Mouse (Mus musculus) midbrain, embryonic 10.5 days (tissue): ENCODE measurements around the gene Slc5a1. TPM values are rescaled to one million over a fixed set of nuclear protein-coding genes. Genes with fewer than 3 reads are reported as not detected.

Source experiments
- DNase-seq: peaks from one replicate; pipeline ENCODE4 v3.0.0-alpha.2; 2017; ENCODE audit warnings: low spot score
- H3K27ac ChIP-seq: fragments of 300-500 bp; sonication (generic); replicated peaks from 2 replicates; pipeline ENCODE4 v1.5.1; 2016; ENCODE audit warnings: mild to moderate bottlenecking
- H3K27me3 ChIP-seq: fragments of 300-500 bp; sonication (generic); 2 replicates; pipeline ENCODE4 v1.6.1; 2016; ENCODE audit warnings: low read depth, mild to moderate bottlenecking; ENCODE audit not compliant: poor library complexity, severe bottlenecking
- H3K36me3 ChIP-seq: fragments of 300-500 bp; sonication (generic); 2 replicates; pipeline ENCODE4 v1.6.1; 2016; ENCODE audit warnings: mild to moderate bottlenecking, moderate library complexity
- H3K4me1 ChIP-seq: fragments of 300-500 bp; sonication (generic); 2 replicates; pipeline ENCODE4 v1.6.1; 2016
- H3K4me3 ChIP-seq: fragments of 300-500 bp; sonication (generic); 2 replicates; pipeline ENCODE4 v1.5.1; 2016; ENCODE audit warnings: mild to moderate bottlenecking, moderate library complexity
- H3K9me3 ChIP-seq: fragments of 300-500 bp; sonication (generic); replicated peaks from 2 replicates; pipeline ENCODE4 v1.6.1; 2016; ENCODE audit warnings: mild to moderate bottlenecking
- WGBS: fragments of 180-500 bp; shearing (Covaris S2); methylation state at CpG from one replicate; pipeline ENCODE4 v1.1.7; 2016; 5-methylcytosine and 5-hydroxymethylcytosine counted together
- polyA plus RNA-seq: library from polyadenylated mRNA; unstranded; fragments of >200 nt; fragmentation: Nextera tagmentation; extraction: Ambion mirVana; gene quantifications from 2 replicates; pipeline ENCODE4 v1.2.1, GENCODE M21; 2016

The Slc5a1 gene
- polyA plus RNA-seq, 1 experiment from 2014 or later: not detected

DNA sequence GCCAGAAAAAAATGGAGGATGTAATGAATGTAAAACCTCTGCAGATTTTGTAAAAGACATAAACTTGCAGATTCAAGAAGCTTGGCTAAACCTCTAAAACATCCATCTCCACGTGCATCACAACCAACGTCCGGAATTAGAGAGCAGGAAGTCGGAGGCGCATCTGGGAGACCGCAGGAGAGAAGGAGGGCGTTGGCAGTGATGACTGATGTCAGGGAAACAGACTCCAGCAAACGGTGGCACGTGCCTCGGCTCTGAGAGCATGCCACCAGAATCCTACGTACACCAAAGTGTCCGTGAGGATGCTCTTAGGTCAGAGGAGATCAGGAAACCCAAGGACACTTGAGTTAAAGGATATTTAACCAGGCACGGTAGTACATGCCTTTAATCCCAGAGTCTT, 97.7 kb downstream of the Slc5a1 start:
- H3K36me3 ChIP-seq: no peaks in the 10 kb centered on the region
- no peak for DNase-seq
- no peak overlapping the region for H3K27ac ChIP-seq
- no peaks in the 10 kb centered on the region for H3K27me3 ChIP-seq
- WGBS: 78% methylated on average over 13 of the region's 13 CpGs
- 0 out of 2 replicates have a peak, but pooled peaks cover 3% of the 10 kb centered on the region for H3K4me1 ChIP-seq
- no peaks in the 10 kb centered on the region for H3K9me3 ChIP-seq
- no peak overlapping the region for H3K4me3 ChIP-seq

DNA sequence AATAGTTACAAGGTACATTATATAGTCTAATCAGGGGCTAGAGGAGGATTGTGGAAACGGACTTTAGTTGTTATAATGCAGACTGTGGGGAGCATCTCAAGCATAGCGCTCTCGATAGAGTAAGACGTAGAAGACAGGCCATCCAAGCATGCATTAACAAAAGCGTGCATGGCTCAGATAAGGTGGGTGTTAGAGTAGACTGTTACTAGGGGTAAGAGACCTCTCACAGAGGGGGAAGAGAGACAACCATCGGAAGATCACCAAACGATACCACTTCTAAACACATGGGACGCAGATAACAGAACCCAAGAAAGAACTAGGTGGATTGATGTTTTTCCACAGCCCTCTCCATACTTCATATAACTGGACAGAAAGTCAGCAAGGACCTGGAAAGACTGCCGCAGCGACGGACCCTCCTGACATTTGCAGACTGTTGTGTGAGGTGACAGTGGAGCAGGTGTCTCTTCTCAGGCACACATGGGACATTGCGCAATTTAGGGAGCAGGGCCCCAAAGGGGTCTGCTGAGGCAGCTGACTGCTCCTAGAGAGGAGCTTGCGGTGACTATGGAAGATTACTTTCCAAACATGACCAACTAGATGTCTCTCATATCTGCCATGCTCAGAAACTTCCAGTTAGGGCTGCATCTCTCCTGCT, 98.6 kb downstream of the Slc5a1 start:
- Histone ChIP-seq H3K4me1 (0 out of 2 replicates have a peak, but pooled peaks cover 3% of the 10 kb centered on the region), H3K36me3 (no peaks in the 10 kb centered on the region), H3K4me3 (no peak overlapping the region), H3K27ac (no peak overlapping the region), H3K9me3 (no peaks in the 10 kb centered on the region), H3K27me3 (no peaks in the 10 kb centered on the region)
- no peak for DNase-seq
- 87% methylated on average over 13 of the region's 13 CpGs for WGBS

DNA sequence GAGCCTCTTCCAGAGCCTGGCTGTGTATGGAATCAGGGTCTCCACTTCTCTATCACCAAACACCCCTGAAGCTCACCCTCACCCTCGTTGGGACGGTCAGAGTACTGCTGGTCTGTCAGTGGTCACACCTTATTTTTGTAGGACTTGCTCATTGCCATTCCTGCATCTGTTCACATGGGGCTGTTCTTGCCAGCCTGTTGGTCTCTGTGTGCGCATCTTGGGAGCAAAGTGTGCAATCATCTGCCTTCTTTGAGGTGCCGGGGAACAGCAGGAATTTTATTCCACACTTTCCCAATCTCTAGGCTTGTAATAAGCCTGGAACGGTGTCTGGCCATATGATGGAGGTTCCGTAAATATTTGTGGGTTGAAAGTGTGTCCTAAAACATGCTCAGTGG, 99.1 kb downstream of the Slc5a1 start:
- no peaks in the 10 kb centered on the region for H3K27me3 ChIP-seq
- H3K27ac ChIP-seq: no peak overlapping the region
- H3K4me3 ChIP-seq: no peak overlapping the region
- 0 out of 2 replicates have a peak, but pooled peaks cover 3% of the 10 kb centered on the region for H3K4me1 ChIP-seq
- no peaks in the 10 kb centered on the region for H3K36me3 ChIP-seq
- DNase-seq: no peak
- WGBS: 77% methylated on average over 6 of the region's 6 CpGs
- H3K9me3 ChIP-seq: no peaks in the 10 kb centered on the region

DNA sequence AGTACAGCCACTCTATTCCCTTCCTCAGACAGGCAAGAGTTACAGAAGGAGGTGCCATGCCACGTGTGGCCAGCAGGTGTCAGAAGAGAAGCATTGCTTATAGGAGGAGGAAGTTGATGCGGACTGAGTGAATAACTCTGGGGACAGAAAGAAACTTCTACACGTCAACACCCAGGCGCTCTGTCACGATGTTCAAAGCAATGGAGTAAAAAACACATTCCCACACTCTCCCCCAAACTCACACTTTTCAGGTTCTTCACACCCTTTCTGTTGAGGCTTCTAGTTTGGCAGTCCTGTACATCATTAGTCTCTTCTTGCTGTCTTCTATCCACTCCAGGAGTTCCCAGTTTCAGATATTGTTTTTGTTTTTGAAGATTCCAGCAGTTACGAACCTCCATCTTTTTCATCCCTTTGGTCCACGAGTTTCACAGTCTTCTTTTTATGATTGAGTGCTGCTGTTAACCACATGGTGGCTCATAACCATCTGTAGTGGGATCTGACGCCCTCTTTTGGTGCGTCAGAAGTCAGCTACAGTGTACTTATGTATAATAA, 99.7 kb downstream of the Slc5a1 start:
- Histone ChIP-seq H3K4me3 (0 out of 2 replicates have a peak overlapping the region, but pooled peaks have one; percentile 18), H3K27ac (0 out of 2 replicates have a peak overlapping the region, but pooled peaks have one; percentile 38), H3K36me3 (no peaks in the 10 kb centered on the region), H3K4me1 (0 out of 2 replicates have a peak, but pooled peaks cover 3% of the 10 kb centered on the region), H3K9me3 (no peaks in the 10 kb centered on the region), H3K27me3 (no peaks in the 10 kb centered on the region)
- WGBS: 22% methylated on average over 9 of the region's 9 CpGs
- peak; percentile 81 for DNase-seq

DNA sequence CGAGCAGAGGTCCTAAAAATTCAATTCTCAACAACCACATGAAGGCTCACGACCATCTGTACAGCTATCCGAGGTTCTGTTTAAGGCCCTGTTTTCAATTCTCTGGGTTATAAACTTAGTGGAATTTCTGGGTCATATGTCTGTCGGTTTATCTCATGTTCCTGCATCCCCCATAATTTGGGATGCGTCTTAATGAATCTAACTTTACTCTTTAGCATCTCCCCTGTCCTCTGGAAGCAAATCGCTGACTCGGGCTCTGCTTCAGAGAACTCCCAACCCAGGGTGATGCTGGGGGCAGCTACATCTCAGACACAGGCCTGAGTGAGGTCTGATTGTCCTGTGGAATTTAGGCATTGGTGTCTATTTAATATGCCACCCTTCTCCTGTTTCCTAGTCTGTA, 100.3 kb downstream of the Slc5a1 start:
- DNase-seq: no peak
- H3K36me3 ChIP-seq: no peaks in the 10 kb centered on the region
- 79% methylated on average over 7 of the region's 7 CpGs for WGBS

DNA sequence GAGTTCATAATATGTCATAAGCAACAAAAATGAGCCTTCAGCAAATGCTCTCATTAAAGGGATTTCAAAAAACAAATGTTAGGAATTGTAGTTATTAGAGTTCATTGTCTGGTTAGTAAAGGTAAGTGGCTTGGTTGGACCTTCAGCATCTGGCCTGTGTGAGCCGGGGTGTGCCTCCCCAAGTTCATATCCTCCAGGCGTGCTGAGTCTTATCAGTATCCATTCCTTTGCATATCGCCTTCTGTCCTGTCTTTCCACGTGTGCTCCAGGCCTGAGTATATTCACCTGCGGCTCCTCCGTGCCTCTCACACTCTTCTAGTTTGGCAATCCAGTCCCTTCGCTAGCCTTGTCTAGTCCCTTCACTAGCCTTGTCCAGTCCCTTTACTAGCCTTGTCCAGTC, 102.3 kb downstream of the Slc5a1 start:
- Histone ChIP-seq H3K27me3 (no peaks in the 10 kb centered on the region), H3K27ac (no peak overlapping the region), H3K4me3 (no peak overlapping the region), H3K4me1 (0 out of 2 replicates have a peak, but pooled peaks cover 3% of the 10 kb centered on the region), H3K36me3 (no peaks in the 10 kb centered on the region), H3K9me3 (no peaks in the 10 kb centered on the region)
- no peak for DNase-seq
- 92% methylated on average over 7 of the region's 7 CpGs for WGBS

More for the DNA sequence above, 100.3 kb downstream of the Slc5a1 start:
- H3K9me3 ChIP-seq: no peaks in the 10 kb centered on the region
- no peak overlapping the region for H3K27ac ChIP-seq
- no peak overlapping the region for H3K4me3 ChIP-seq
- 0 out of 2 replicates have a peak, but pooled peaks cover 3% of the 10 kb centered on the region for H3K4me1 ChIP-seq
- no peaks in the 10 kb centered on the region for H3K27me3 ChIP-seq

DNA sequence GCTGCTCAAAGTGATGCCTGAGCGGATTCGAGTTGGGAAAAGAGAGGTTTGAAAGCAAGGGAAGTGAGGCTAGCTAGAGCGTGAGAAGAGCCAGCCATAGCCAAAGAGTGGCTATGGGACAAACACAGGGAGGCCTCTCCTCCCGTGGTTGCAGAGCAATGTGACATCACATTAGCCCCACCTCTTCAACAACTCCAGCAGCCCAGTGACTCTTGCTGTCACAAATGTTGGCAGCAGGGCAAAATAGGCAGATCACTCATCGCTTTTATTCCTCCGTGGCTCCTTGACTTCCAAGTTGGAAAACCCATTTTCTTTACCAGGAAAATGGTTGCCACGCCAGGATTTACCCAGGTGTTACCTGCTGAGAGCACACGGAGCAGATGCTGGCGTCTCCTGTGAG, 103.1 kb downstream of the Slc5a1 start:
- Histone ChIP-seq H3K36me3 (no peaks in the 10 kb centered on the region), H3K27ac (no peak overlapping the region), H3K27me3 (no peaks in the 10 kb centered on the region), H3K4me3 (no peak overlapping the region), H3K9me3 (no peaks in the 10 kb centered on the region), H3K4me1 (0 out of 2 replicates have a peak, but pooled peaks cover 3% of the 10 kb centered on the region)
- WGBS: 56% methylated on average over 9 of the region's 9 CpGs
- no peak for DNase-seq

DNA sequence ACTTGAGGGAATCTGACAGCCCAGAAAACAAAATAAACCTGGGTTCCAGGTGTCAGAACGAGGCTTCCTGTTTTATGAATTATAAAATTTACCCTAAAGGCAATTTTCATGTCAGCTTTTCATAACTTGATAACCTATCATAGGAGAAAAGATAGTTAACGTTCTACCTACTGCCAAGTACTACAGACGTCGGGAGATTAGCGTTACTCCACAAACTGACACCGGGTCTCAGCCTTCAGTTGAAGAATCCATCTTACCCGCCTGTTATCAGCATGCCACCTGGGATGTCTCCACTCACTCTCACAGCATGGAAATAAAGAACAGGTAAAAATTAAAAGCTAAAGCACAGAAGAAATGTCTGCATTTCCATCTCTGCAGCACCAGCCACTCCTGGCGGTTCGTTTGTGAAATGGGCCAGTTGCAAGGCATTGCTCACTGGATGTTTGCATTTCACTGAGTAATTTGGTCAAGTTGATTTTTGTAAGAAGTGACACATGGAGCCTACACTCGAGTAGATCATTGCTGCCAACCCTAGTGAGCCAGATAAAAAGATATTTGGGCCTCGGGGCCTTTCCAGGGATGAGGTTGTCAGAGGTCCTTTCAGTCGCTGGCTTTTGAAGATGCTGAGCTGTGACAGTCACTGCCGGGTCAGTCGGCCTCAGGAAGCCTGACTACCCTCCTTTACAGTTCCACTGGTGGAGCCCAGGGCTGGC, 104.7 kb downstream of the Slc5a1 start:
- WGBS: 85% methylated on average over 14 of the region's 14 CpGs
- no peak for DNase-seq

DNA sequence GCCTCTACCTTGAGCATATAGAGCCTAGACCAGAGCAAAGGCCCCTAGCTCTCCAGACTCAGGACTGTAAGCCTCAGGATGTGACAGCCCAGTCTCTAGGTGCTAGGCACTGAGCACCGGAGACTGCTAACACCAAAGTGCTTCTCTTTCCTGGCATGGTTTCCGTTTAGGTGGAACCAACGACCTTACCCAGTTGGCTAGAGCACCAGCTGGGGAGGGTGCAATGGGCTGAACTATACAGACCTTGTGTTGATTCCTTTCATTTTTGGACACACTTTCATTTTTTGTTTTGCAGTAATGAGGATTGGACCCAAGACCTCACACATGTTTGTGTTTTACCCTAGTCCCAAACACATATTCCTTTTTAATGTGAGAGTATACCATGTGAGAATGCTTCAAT, 106.5 kb downstream of the Slc5a1 start:
- H3K4me1 ChIP-seq: no peaks in the 10 kb centered on the region
- H3K9me3 ChIP-seq: no peaks in the 10 kb centered on the region
- no peak for DNase-seq
- H3K27ac ChIP-seq: no peak overlapping the region
- H3K27me3 ChIP-seq: no peaks in the 10 kb centered on the region
- WGBS: 91% methylated on average over 3 of the region's 3 CpGs
- no peak overlapping the region for H3K4me3 ChIP-seq
- H3K36me3 ChIP-seq: no peaks in the 10 kb centered on the region

More for the DNA sequence above, 104.7 kb downstream of the Slc5a1 start:
- Histone ChIP-seq H3K4me3 (no peak overlapping the region), H3K4me1 (0 out of 2 replicates have a peak, but pooled peaks cover 3% of the 10 kb centered on the region), H3K27me3 (no peaks in the 10 kb centered on the region), H3K9me3 (no peaks in the 10 kb centered on the region), H3K36me3 (no peaks in the 10 kb centered on the region), H3K27ac (no peak overlapping the region)

DNA sequence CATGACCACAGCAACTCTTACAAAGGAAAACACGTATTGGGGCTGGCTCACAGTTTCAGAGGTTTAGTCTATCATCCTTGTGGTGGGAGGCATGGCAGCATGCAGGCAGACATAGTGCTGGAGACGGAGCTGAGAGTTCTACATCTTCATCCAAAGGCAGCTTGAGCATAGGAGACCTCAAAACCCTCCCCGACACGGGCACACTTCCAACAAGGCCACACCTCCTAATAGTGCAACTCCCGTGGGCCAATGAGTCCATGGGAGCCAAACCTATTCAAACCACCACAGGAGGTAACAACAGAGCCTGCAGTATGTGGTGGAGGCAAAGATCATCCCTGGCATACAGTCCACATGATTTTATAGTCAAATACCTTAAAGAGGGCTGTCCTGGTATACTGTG, 107.2 kb downstream of the Slc5a1 start:
- H3K9me3 ChIP-seq: no peaks in the 10 kb centered on the region
- WGBS: 90% methylated on average over 5 of the region's 5 CpGs

More for the DNA sequence above, 107.2 kb downstream of the Slc5a1 start:
- DNase-seq: no peak
- Histone ChIP-seq H3K36me3 (no peaks in the 10 kb centered on the region), H3K27ac (no peak overlapping the region), H3K4me1 (0 out of 2 replicates have a peak, but pooled peaks cover under 1% of the 10 kb centered on the region), H3K4me3 (no peak overlapping the region), H3K27me3 (no peaks in the 10 kb centered on the region)
